Mouse (Mus musculus) MEL (cell line): ENCODE results near the gene Cacng4.

Experiments used
- BHLHE40 ChIP-seq: IDR thresholded peaks from 2 replicates; pipeline ENCODE4 v1.6.1; 2012; ENCODE audit warnings: low read depth, mild to moderate bottlenecking, inconsistent platforms, low read length, improper control_type of control experiment, borderline replicate concordance
- CTCF ChIP-seq, 3 experiments: IDR thresholded peaks in 2 of 3; conservative IDR thresholded peaks in 1 of 3; 2 replicates each; pipeline ENCODE4 v1.5.1; 2011 to 2012; ENCODE audit warnings: low read length in 3 of 3, low read depth in 2 of 3, mild to moderate bottlenecking in 2 of 3, improper control_type of control experiment in 1 of 3, inconsistent platforms in 1 of 3, mixed read lengths in 1 of 3, moderate library complexity in 1 of 3; ENCODE audit not compliant: control insufficient read depth in 1 of 3, insufficient read depth in 1 of 3, poor library complexity in 1 of 3, severe bottlenecking in 1 of 3
- E2F4 ChIP-seq: IDR thresholded peaks from 2 replicates; pipeline ENCODE4 v1.6.1; 2011; ENCODE audit warnings: low read depth, low read length, improper control_type of control experiment, borderline replicate concordance
- EP300 ChIP-seq, 2 experiments: IDR thresholded peaks; 2 replicates each; pipeline ENCODE4 v1.6.1; 2011; ENCODE audit warnings: improper control_type of control experiment in 2 of 2, low read length in 2 of 2, low read depth in 1 of 2, mild to moderate bottlenecking in 1 of 2
- HCFC1 ChIP-seq: IDR thresholded peaks from 2 replicates; pipeline ENCODE4 v1.6.1; 2012; ENCODE audit warnings: low read depth, mild to moderate bottlenecking, inconsistent platforms, low read length, improper control_type of control experiment, moderate library complexity
- KAT2A ChIP-seq: conservative IDR thresholded peaks from 2 replicates; pipeline ENCODE4 v1.6.1; 2012; ENCODE audit warnings: low read depth, low read length, improper control_type of control experiment, inconsistent platforms
- NRF1 ChIP-seq: IDR thresholded peaks from 2 replicates; pipeline ENCODE4 v1.6.1; 2014; ENCODE audit warnings: low read depth, mild to moderate bottlenecking, inconsistent platforms, low read length, improper control_type of control experiment, moderate library complexity; ENCODE audit not compliant: poor library complexity, insufficient read depth, severe bottlenecking
- POLR2AphosphoS5 ChIP-seq: IDR thresholded peaks from 2 replicates; pipeline ENCODE4 v1.6.1; 2012; ENCODE audit warnings: low read depth, borderline replicate concordance, mild to moderate bottlenecking, inconsistent platforms, low read length, moderate library complexity, mixed read lengths
- TCF12 ChIP-seq: IDR thresholded peaks from 2 replicates; pipeline ENCODE4 v1.6.1; 2014; ENCODE audit warnings: low read depth, mild to moderate bottlenecking, inconsistent platforms, low read length, improper control_type of control experiment, moderate library complexity
- ZKSCAN1 ChIP-seq: IDR thresholded peaks from 2 replicates; pipeline ENCODE4 v1.6.1; 2012; ENCODE audit warnings: low read depth, mild to moderate bottlenecking, inconsistent platforms, low read length, improper control_type of control experiment, moderate library complexity
- ZMIZ1 ChIP-seq: IDR thresholded peaks from 2 replicates; pipeline ENCODE4 v1.6.1; 2012; ENCODE audit warnings: low read depth, mild to moderate bottlenecking, inconsistent platforms, low read length, improper control_type of control experiment, moderate library complexity
- ZNF384 ChIP-seq: IDR thresholded peaks from 2 replicates; pipeline ENCODE4 v1.6.1; 2012; ENCODE audit warnings: low read depth, mild to moderate bottlenecking, inconsistent platforms, low read length, improper control_type of control experiment

- TF ChIP-seq CTCF (IDR thresholded peaks at IDR 0.05 in 2 of 3, conservative IDR thresholded peaks at IDR 0.05 in 1 of 3; ENCODE audit: control insufficient read depth in 1 of 3, insufficient read depth in 1 of 3, low read depth in 2 of 3, low read length in 3 of 3, poor library complexity in 1 of 3, severe bottlenecking in 1 of 3) (no peak), NRF1 (no peak), HCFC1 (no peak), ZMIZ1 (no peak), EP300 (IDR thresholded peaks at IDR 0.05; ENCODE audit: low read depth in 1 of 2, low read length in 2 of 2) (no peak), POLR2AphosphoS5 (no peak), TCF12 (no peak), E2F4 (no peak), ZKSCAN1 (no peak), KAT2A (no peak), BHLHE40 (no peak), ZNF384 (no peak)
Measured at GRCm38 (mm10) chr11:107793200-107794102, 906 bp downstream of the Cacng4 start.
